Mouse (Mus musculus) liver, embryonic 18 days (tissue): ENCODE results near the gene Sez6. TPM values are rescaled to one million over a fixed set of nuclear protein-coding genes. Genes with fewer than 3 reads are reported as not detected.

ENCODE experiments used
- polyA plus RNA-seq: library from polyadenylated mRNA; depleted of rRNA; stranded (reverse); fragments of >200 nt; gene quantifications from 2 replicates; pipeline ENCODE4 v1.2.3, GENCODE M21; 2012; rRNA removed

The Sez6 gene
- polyA plus RNA-seq, result 0.02 and 0.06 TPM in 2 replicates

GRCm38 (mm10) chr11:77930751-77931540 is at the start of gene Sez6:
Gene Sez6, plus strand, starts transcription at chr11:77930800.

DNA sequence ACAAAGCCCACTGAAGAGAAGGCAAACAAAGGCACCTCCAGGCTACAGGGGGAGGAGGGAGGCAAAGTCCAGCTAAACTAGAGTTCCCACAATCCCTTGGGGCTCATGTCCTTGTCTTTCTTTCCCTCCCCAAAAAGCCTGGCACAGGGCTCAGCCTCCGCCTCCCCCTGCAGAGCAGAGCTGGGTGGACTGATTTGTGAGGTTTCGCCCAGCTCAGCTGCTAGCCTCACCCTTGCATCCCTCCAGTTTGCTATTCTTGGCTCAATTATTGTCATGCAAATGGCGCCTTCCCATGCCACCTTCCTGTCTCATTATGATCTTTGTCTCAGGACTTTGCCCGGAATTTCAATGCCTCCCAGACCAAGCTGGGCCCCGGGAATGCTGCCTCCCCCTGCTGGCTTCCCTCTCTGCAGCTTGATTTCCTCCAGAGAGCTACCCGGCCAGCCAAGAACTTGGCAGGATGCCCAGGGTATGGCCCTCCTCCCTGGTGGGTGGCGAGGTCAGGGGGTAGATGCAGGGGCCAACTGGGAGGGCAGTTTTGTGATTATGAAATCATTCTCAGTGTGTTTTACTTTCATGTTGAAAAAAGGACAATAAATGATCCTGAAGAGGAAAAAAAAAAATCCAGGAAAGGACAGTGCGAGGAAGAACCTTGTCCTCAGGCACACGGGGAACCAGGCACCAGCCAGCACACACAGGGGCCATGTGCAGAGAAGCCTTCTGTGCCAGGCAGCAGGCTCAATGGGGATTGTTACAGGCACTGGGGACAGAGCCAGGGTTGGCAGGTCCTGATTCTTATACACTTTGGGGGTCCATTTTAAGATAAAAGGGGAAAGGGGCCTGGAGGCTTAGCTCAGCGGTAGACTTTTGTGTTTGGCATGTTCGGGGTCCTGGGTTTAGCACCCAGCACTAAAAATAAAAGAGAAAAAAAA is 36.5 kb upstream of the Sez6 start, which contains the start of gene Pipox:
Pipox (minus strand) TSS at position 310 of the 932 bp plus-strand sequence.

GRCm38 (mm10) chr11:77982441-77982905 is 51.9 kb downstream of the Sez6 start, which contains the start of gene Phf12:
Gene Phf12, plus strand, starts transcription at chr11:77982754.

Other genes with a start within 250 kb of the Sez6 start
- gene Nufip2, start 244.6 kb upstream of the Sez6 start, polyA plus RNA-seq, result 7.7 and 7.9 TPM in 2 replicates
- gene Cryba1, start 205.5 kb upstream of the Sez6 start, polyA plus RNA-seq, result not detected in 2 replicates
- gene Myo18a, start 167.6 kb upstream of the Sez6 start, polyA plus RNA-seq, result 13.3 and 19.1 TPM in 2 replicates
- not detected in 2 replicates for gene Gm10277, start 143.1 kb upstream of the Sez6 start, polyA plus RNA-seq
- gene Pipox, start 36.7 kb upstream of the Sez6 start, polyA plus RNA-seq, result 77.0 and 81.9 TPM in 2 replicates
- gene Phf12, start 52.0 kb downstream of the Sez6 start, polyA plus RNA-seq, result 14.3 and 19.0 TPM in 2 replicates
- gene Dhrs13, start 101.5 kb downstream of the Sez6 start, polyA plus RNA-seq, result 4.4 TPM in 2 replicates
- 22.3 and 27.6 TPM in 2 replicates for gene Flot2, start 107.1 kb downstream of the Sez6 start, polyA plus RNA-seq
- gene Eral1, start 149.6 kb downstream of the Sez6 start, polyA plus RNA-seq, result 10.4 and 11.1 TPM in 2 replicates
- gene Fam222b, start 163.9 kb downstream of the Sez6 start, polyA plus RNA-seq, result 3.8 and 4.4 TPM in 2 replicates
- gene Traf4, start 234.8 kb downstream of the Sez6 start, polyA plus RNA-seq, result 32.6 and 35.0 TPM in 2 replicates
- gene Nek8, start 245.9 kb downstream of the Sez6 start, polyA plus RNA-seq, result 6.8 and 8.0 TPM in 2 replicates
- gene Tlcd1, start 245.9 kb downstream of the Sez6 start, polyA plus RNA-seq, result 61.3 and 70.4 TPM in 2 replicates